Mouse (Mus musculus) testis, adult 2 months (tissue): ENCODE results near the gene 1110065P20Rik.

Source experiments
- CTCF ChIP-seq: fragments of 200-500 bp; IDR thresholded peaks from 2 replicates; pipeline ENCODE4 v1.5.1; 2012; ENCODE audit warnings: low read depth, mild to moderate bottlenecking, inconsistent platforms, low read length, moderate library complexity; ENCODE audit not compliant: control insufficient read depth, insufficient read depth, insufficient replicate concordance
- POLR2A ChIP-seq: fragments of 200-500 bp; IDR thresholded peaks from 2 replicates; pipeline ENCODE4 v1.6.1; 2012; ENCODE audit warnings: low read depth, mild to moderate bottlenecking, inconsistent platforms, low read length, moderate library complexity; ENCODE audit not compliant: control insufficient read depth

- TF ChIP-seq CTCF (no peak), POLR2A (no peak)
These were observed 42.8 kb upstream of the 1110065P20Rik start for GRCm38 (mm10) chr4:124893769-124894168.
